Mouse (Mus musculus): ENCODE results near the gene Gabarapl2.

DNA sequence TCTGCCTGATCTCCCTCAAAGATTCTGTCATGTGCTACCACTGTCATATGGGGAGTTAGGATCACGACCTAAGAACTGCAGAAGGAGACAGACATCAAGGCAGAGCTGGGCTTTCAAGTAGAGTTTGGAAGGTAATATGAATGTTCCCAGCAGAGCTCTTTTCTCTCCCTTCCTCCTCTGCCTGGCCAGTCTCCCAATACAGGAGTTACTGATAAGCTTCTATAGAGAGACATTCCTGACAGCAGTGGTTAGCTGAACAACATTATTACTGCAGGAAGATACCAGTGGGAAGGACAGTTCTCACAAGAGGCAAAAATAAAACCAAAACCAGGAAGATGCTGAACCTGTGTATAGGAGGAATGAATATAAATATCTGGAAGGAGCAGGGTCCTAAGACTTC lies 22.1 kb downstream of the Gabarapl2 start:
- TF ChIP-seq CTCF (IDR thresholded peaks at IDR 0.05; ENCODE audit: low read depth, low read length) (no peak), POLR2A (IDR thresholded peaks at IDR 0.05; ENCODE audit: borderline replicate concordance, low read depth, low read length) (no peak)
